Mouse (Mus musculus) MEL (cell line): ENCODE data around the gene P4ha2. TPM values are rescaled to one million over a fixed set of nuclear protein-coding genes. Genes with fewer than 3 reads are reported as not detected.

Experiments
- DNase-seq: peaks from one replicate; pipeline ENCODE4 v3.0.0; 2011; ENCODE audit warnings: low read depth, low spot score
- H3K27ac ChIP-seq: 2 replicates; pipeline ENCODE4 v1.5.1; 2012; ENCODE audit warnings: low read depth, mild to moderate bottlenecking, control low read depth, low read length, moderate library complexity; ENCODE audit not compliant: control insufficient read depth
- H3K27me3 ChIP-seq, 2 experiments: fragments of 150-350 bp in 1 of 2; sonication (generic) in 1 of 2; 2 replicates each; pipeline ENCODE4 v1.6.1; 2012; ENCODE audit warnings: low read length in 2 of 2, mild to moderate bottlenecking in 2 of 2, improper control_type of control experiment in 1 of 2, moderate library complexity in 1 of 2; ENCODE audit not compliant: insufficient read depth in 2 of 2, control insufficient read depth in 1 of 2
- H3K36me3 ChIP-seq, 2 experiments: 2 replicates each; pipeline ENCODE4 v1.6.1; 2012 to 2014; ENCODE audit warnings: low read length in 2 of 2, improper control_type of control experiment in 1 of 2, inconsistent platforms in 1 of 2, mild to moderate bottlenecking in 1 of 2; ENCODE audit not compliant: insufficient read depth in 2 of 2, control insufficient read depth in 1 of 2
- H3K4me1 ChIP-seq, 2 experiments: fragments of 150-350 bp in 1 of 2; sonication (generic) in 1 of 2; 2 replicates each; pipeline ENCODE4 v1.6.1; 2012; ENCODE audit warnings: low read length in 2 of 2, improper control_type of control experiment in 1 of 2, mild to moderate bottlenecking in 1 of 2; ENCODE audit not compliant: insufficient read depth in 2 of 2, control insufficient read depth in 1 of 2
- H3K4me3 ChIP-seq, 2 experiments: fragments of 150-350 bp in 1 of 2; sonication (generic) in 1 of 2; 2 replicates each; pipeline ENCODE4 v1.5.1; 2012; ENCODE audit warnings: low read depth in 2 of 2, low read length in 2 of 2, mild to moderate bottlenecking in 2 of 2, moderate library complexity in 2 of 2, control low read depth in 1 of 2, improper control_type of control experiment in 1 of 2; ENCODE audit not compliant: control insufficient read depth in 1 of 2, insufficient read depth in 1 of 2
- H3K79me2 ChIP-seq: 2 replicates; pipeline ENCODE4 v1.6.1; 2012; ENCODE audit warnings: mild to moderate bottlenecking, low read length, moderate library complexity; ENCODE audit not compliant: control insufficient read depth, poor library complexity, insufficient read depth
- H3K9ac ChIP-seq: 2 replicates; pipeline ENCODE4 v1.6.1; 2012; ENCODE audit warnings: low read depth, mild to moderate bottlenecking, control low read depth, low read length, moderate library complexity; ENCODE audit not compliant: control insufficient read depth, poor library complexity, severe bottlenecking
- H3K9me3 ChIP-seq: fragments of 150-350 bp; sonication (generic); replicated peaks from 2 replicates; pipeline ENCODE4 v1.6.1; 2012; ENCODE audit warnings: mild to moderate bottlenecking, low read length, improper control_type of control experiment, moderate library complexity; ENCODE audit not compliant: insufficient read depth
- E2F4 ChIP-seq: IDR thresholded peaks from 2 replicates; pipeline ENCODE4 v1.6.1; 2011; ENCODE audit warnings: low read depth, low read length, improper control_type of control experiment, borderline replicate concordance
- ETS1 ChIP-seq: IDR thresholded peaks from 2 replicates; pipeline ENCODE4 v1.6.1; 2012; ENCODE audit warnings: low read depth, mild to moderate bottlenecking, inconsistent platforms, low read length, improper control_type of control experiment, moderate library complexity
- JUND ChIP-seq: IDR thresholded peaks from 2 replicates; pipeline ENCODE4 v1.6.1; 2011; ENCODE audit warnings: low read depth, mild to moderate bottlenecking, improper control_type of control experiment, low read length
- KAT2A ChIP-seq: conservative IDR thresholded peaks from 2 replicates; pipeline ENCODE4 v1.6.1; 2012; ENCODE audit warnings: low read depth, low read length, improper control_type of control experiment, inconsistent platforms
- MAX ChIP-seq: IDR thresholded peaks from 2 replicates; pipeline ENCODE4 v1.6.1; 2011; ENCODE audit warnings: low read length, improper control_type of control experiment
- MAZ ChIP-seq: IDR thresholded peaks from 2 replicates; pipeline ENCODE4 v1.6.1; 2012; ENCODE audit warnings: low read depth, mild to moderate bottlenecking, inconsistent platforms, low read length, improper control_type of control experiment
- MXI1 ChIP-seq: IDR thresholded peaks from 2 replicates; pipeline ENCODE4 v1.6.1; 2011; ENCODE audit warnings: mild to moderate bottlenecking, low read depth, low read length, improper control_type of control experiment
- MYB ChIP-seq: IDR thresholded peaks from 2 replicates; pipeline ENCODE4 v1.6.1; 2011; ENCODE audit warnings: mild to moderate bottlenecking, low read depth, low read length, improper control_type of control experiment
- MYC ChIP-seq: IDR thresholded peaks from 2 replicates; pipeline ENCODE4 v1.6.1; 2011; ENCODE audit warnings: low read depth, mild to moderate bottlenecking, low read length, improper control_type of control experiment, moderate library complexity
- POLR2AphosphoS5 ChIP-seq: IDR thresholded peaks from 2 replicates; pipeline ENCODE4 v1.6.1; 2012; ENCODE audit warnings: low read depth, borderline replicate concordance, mild to moderate bottlenecking, inconsistent platforms, low read length, moderate library complexity, mixed read lengths
- SIN3A ChIP-seq: IDR thresholded peaks from 2 replicates; pipeline ENCODE4 v1.6.1; 2012; ENCODE audit warnings: low read length, improper control_type of control experiment, inconsistent platforms
- SMC3 ChIP-seq: IDR thresholded peaks from 2 replicates; pipeline ENCODE4 v1.6.1; 2011; ENCODE audit warnings: low read depth, low read length, improper control_type of control experiment
- TCF12 ChIP-seq: IDR thresholded peaks from 2 replicates; pipeline ENCODE4 v1.6.1; 2014; ENCODE audit warnings: low read depth, mild to moderate bottlenecking, inconsistent platforms, low read length, improper control_type of control experiment, moderate library complexity
- UBTF ChIP-seq: IDR thresholded peaks from 2 replicates; pipeline ENCODE4 v1.6.1; 2012; ENCODE audit warnings: low read depth, mild to moderate bottlenecking, inconsistent platforms, low read length, improper control_type of control experiment, moderate library complexity, borderline replicate concordance; ENCODE audit not compliant: insufficient read depth
- USF1 ChIP-seq: IDR thresholded peaks from 2 replicates; pipeline ENCODE4 v1.6.1; 2014; ENCODE audit warnings: low read depth, mild to moderate bottlenecking, inconsistent platforms, low read length, improper control_type of control experiment, moderate library complexity
- USF2 ChIP-seq, 2 experiments: IDR thresholded peaks; 2 replicates each; pipeline ENCODE4 v1.6.1; 2011 to 2012; ENCODE audit warnings: improper control_type of control experiment in 2 of 2, low read length in 2 of 2, borderline replicate concordance in 1 of 2, inconsistent platforms in 1 of 2, low read depth in 1 of 2, mild to moderate bottlenecking in 1 of 2; ENCODE audit not compliant: insufficient read depth in 1 of 2
- ZKSCAN1 ChIP-seq: IDR thresholded peaks from 2 replicates; pipeline ENCODE4 v1.6.1; 2012; ENCODE audit warnings: low read depth, mild to moderate bottlenecking, inconsistent platforms, low read length, improper control_type of control experiment, moderate library complexity
- polyA plus RNA-seq, 2 experiments: library from polyadenylated mRNA; stranded (reverse) in 1 of 2; unstranded in 1 of 2; fragments of >175 nt in 1 of 2; fragments of >200 nt in 1 of 2; gene quantifications; 2 replicates each; pipeline versions ENCODE4 v1.2.1 to v1.2.4; 2012; ENCODE audit warnings: low replicate concordance in 2 of 2, low read depth in 1 of 2; ENCODE audit not compliant: insufficient read length in 2 of 2, insufficient read depth in 1 of 2, missing spikeins in 1 of 2
- total RNA-seq: library from RNA; depleted of rRNA; stranded (reverse); fragments of 300-350 nt; gene quantifications from 2 replicates; pipeline ENCODE4 v1.2.3, GENCODE M21; 2012

The P4ha2 gene
- total and polyA plus RNA-seq, 3 experiments, result 18.6 to 57.8 TPM; not detected in 1

DNA sequence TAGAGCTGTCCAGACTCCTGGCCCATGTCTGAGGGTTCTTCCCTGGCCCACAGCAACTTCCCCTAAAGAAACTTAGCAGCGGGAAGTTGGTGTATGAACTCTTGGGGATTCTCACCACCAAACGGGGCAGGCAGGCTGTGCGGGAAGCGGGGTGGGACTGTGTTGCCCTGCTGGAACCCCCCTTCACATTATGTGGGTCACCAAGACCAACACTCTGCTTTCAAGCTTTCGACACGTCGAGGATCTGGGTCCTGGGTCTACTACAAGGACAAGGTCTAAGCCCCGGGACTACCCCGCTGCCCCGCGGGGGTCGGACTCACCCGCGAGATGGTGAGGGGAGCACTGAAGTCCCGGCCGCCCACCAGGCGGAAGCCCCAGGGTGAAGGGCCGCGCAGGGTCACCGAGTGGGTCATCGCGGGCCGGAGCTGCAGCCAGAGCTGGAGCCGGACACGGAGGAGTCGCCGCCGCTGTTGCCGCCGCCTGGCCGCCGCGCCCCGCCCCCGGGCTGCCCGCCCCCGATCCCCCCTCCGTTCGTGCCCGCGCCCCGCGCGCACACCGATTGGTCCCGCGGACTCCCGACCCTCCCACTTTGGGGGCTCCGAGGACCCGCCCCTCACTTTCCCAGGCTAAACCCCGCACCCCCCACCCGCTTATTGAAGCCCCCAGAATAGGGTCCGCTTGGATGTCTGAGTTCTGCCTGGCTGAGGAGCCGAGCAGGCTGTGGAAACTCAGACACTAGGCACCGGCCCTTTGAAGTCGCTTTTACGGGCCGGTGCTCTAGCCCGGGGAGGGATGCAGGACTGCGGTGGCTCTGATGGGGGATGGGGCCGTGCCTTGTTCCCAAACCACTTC lies 31.1 kb upstream of the P4ha2 start, which contains the start of gene Pdlim4:
Gene Pdlim4, minus strand, starts transcription at position 495 of the 852 bp plus-strand sequence.
- no peaks in the 10 kb centered on the region for H3K36me3 ChIP-seq
- no peaks in the 10 kb centered on the region for H3K79me2 ChIP-seq
- no peak within 1 kb of the TSS for H3K4me3 ChIP-seq
- TF ChIP-seq E2F4, result no peak
- TF ChIP-seq SIN3A, result no peak
- no peak for TF ChIP-seq POLR2AphosphoS5
- no peak for TF ChIP-seq USF2 (IDR thresholded peaks at IDR 0.05; ENCODE audit: borderline replicate concordance in 1 of 2, insufficient read depth in 1 of 2, low read depth in 1 of 2, low read length in 2 of 2)
- TF ChIP-seq JUND, result no peak
- TF ChIP-seq USF1, result no peak
- no peak for TF ChIP-seq MYB
- TF ChIP-seq MAZ, result no peak
- TF ChIP-seq MYC, result no peak
- TF ChIP-seq UBTF, result no peak
- no peak for TF ChIP-seq TCF12
- TF ChIP-seq ETS1, result no peak
- TF ChIP-seq ZKSCAN1, result no peak
- TF ChIP-seq, all 39 proteins: peak for 0
- Histone ChIP-seq H3K27me3 (peaks cover 43 to 45% of the 10 kb centered on the region in 2 experiments), H3K9me3 (no peaks in the 10 kb centered on the region), H3K27ac (no peak within 1 kb of the TSS), H3K4me1 (peaks cover 0 to 2% of the 10 kb centered on the region in 2 experiments; a peak in 1 of 4 replicates), H3K9ac (no peak within 1 kb of the TSS)
- DNase-seq, result no peak

DNA sequence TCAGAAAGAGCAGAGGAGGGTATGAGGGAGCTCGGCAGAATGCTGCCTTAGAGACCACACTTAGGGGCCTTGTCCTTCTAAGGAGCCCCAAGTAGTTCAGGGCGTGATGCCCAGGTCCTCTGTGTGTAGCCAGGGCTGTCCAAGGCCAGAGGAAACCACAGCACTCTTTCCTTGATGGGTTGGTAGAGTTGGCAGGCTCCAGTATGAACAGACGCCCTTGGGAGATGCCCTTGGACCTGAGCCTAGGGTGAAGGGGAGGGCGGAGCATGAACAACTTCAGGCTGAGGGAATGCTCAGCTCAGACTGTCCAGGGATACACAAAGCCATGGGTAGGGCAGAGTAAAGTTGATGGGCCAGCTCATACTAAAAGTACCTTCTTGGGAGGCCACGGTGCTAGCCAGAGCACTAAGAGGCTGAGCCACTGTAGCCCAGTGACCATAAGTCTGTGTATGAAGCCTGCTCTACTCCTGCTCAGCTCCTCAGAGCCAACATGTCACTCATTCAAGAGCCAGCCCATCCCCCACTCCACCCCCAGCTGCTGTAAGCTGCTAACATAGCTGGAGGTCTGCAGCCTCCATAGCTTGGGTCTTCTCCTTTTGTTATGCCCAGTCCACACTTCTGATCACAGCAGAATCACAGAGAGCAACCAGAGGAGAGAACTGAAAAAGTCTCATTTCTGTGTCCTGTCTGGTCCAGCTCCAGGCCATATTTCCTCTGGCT lies 28.0 kb upstream of the P4ha2 start:
- Histone ChIP-seq H3K36me3 (no peaks in the 10 kb centered on the region), H3K9me3 (no peaks in the 10 kb centered on the region), H3K9ac (no peak overlapping the region), H3K79me2 (no peaks in the 10 kb centered on the region), H3K27ac (no peak overlapping the region), H3K27me3 (peaks cover 58 to 60% of the 10 kb centered on the region in 2 experiments), H3K4me3 (no peak overlapping the region), H3K4me1 (no peaks in the 10 kb centered on the region)
- no peak for TF ChIP-seq MAZ
- no peak for TF ChIP-seq MAX
- no peak for TF ChIP-seq KAT2A
- no peak for TF ChIP-seq SMC3
- no peak for TF ChIP-seq MXI1
- no peak for DNase-seq
